Mouse (Mus musculus) small intestine, adult 2 months (tissue): ENCODE results near the gene Gpc6.

Source experiments
- CTCF ChIP-seq: fragments of 200-500 bp; IDR thresholded peaks from 2 replicates; pipeline ENCODE4 v1.5.1; 2012; ENCODE audit warnings: low read depth, mild to moderate bottlenecking, control low read depth, inconsistent platforms, low read length, moderate library complexity, mixed read lengths; ENCODE audit not compliant: insufficient replicate concordance, insufficient read length; ENCODE audit errors: extremely low read depth
- POLR2A ChIP-seq: fragments of 200-500 bp; IDR thresholded peaks from 2 replicates; pipeline ENCODE4 v1.6.1; 2012; ENCODE audit warnings: low read depth, mild to moderate bottlenecking, control low read depth, inconsistent platforms, low read length, moderate library complexity

DNA sequence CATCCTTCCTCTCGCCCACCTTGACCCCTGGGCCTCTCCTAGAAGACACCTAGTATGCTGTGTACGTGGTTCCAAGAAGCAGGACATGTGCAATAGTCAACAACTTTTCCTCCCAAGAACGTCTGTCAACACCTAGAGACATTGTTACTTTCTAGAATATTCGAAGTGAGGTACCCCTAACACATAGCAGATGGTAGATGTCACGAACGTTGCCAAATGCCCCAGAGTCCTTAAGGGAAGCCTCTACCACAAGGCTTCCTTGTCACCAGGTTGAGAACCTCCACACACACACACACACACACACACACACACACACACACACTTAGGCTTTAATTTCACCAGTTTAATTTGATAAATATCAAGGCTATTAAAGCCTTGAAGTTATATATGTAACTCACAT, 600.0 kb downstream of the Gpc6 start:
- TF ChIP-seq CTCF (no peak), POLR2A (no peak)
